Mouse (Mus musculus) natural killer cell, adult 2 months (primary cell): ENCODE measurements around the gene Fam25c.
"Not testable (repeated sequence)": the region's sequence is repeated elsewhere in the genome, so short reads cannot be mapped to it uniquely, and the experiment has no call there.

Experiments
- DNase-seq, 2 experiments: peaks; one replicate each; pipeline ENCODE4 v3.0.0; 2022; ENCODE audit warnings: low spot score in 2 of 2

Gene Fam25c

GRCm38 (mm10) chr14:34355301-34355700, at the start of gene Fam25c:
Gene Fam25c, minus strand, starts transcription at chr14:34355433.
- DNase-seq, result no peak

GRCm38 (mm10) chr14:34403424-34403823, 48.2 kb upstream of the Fam25c start:
- DNase-seq, result no peak

GRCm38 (mm10) chr14:34402871-34403270, 47.6 kb upstream of the Fam25c start:
- DNase-seq, result no peak

- peak; percentile 61 to 73 for DNase-seq
Measured at GRCm38 (mm10) chr14:34401135-34401534, 45.9 kb upstream of the Fam25c start.

- no peak for DNase-seq
Measured at GRCm38 (mm10) chr14:34400021-34400420, 44.8 kb upstream of the Fam25c start.

GRCm38 (mm10) chr14:34399301-34399700, 44.1 kb upstream of the Fam25c start:
- no peak for DNase-seq

- DNase-seq, result no peak
Measured at GRCm38 (mm10) chr14:34398901-34399300, 43.7 kb upstream of the Fam25c start.

GRCm38 (mm10) chr14:34397871-34398270, 42.6 kb upstream of the Fam25c start:
- no peak for DNase-seq

- DNase-seq, result no peak
Measured at GRCm38 (mm10) chr14:34393295-34393694, 38.1 kb upstream of the Fam25c start.

- DNase-seq, result no peak
Measured at GRCm38 (mm10) chr14:34382921-34383704, 27.9 kb upstream of the Fam25c start.

GRCm38 (mm10) chr14:34378560-34379331, 23.5 kb upstream of the Fam25c start:
- no peak for DNase-seq

- no peak for DNase-seq
Measured at GRCm38 (mm10) chr14:34377121-34377520, 21.9 kb upstream of the Fam25c start.

GRCm38 (mm10) chr14:34375941-34376340, 20.7 kb upstream of the Fam25c start:
- DNase-seq, result no peak

- DNase-seq, result no peak
Measured at GRCm38 (mm10) chr14:34375415-34375904, 20.2 kb upstream of the Fam25c start, which contains the start of gene Mmrn2. Gene Mmrn2, plus strand, starts transcription at chr14:34375465.

GRCm38 (mm10) chr14:34374577-34374976, 19.3 kb upstream of the Fam25c start, which contains the start of gene Sncg:
Gene Sncg, minus strand, starts transcription at chr14:34374789.
- DNase-seq, result no peak

GRCm38 (mm10) chr14:34373581-34373980, 18.3 kb upstream of the Fam25c start:
- no peak for DNase-seq

- no peak for DNase-seq
Measured at GRCm38 (mm10) chr14:34372646-34373045, 17.4 kb upstream of the Fam25c start.

- DNase-seq, result no peak
Measured at GRCm38 (mm10) chr14:34371763-34372162, 16.5 kb upstream of the Fam25c start.

- no peak for DNase-seq
Measured at GRCm38 (mm10) chr14:34370921-34371320, 15.7 kb upstream of the Fam25c start.

- DNase-seq, result no peak
Measured at GRCm38 (mm10) chr14:34370203-34370602, 15.0 kb upstream of the Fam25c start.

- DNase-seq, result no peak
Measured at GRCm38 (mm10) chr14:34365147-34365507, 9.9 kb upstream of the Fam25c start.

- not testable (repeated sequence) for DNase-seq
Measured at GRCm38 (mm10) chr14:34364254-34365146, 9.3 kb upstream of the Fam25c start.
